Mouse (Mus musculus) kidney, adult 2 months (tissue): ENCODE data around the gene Kcnk13.

Experiments
- CTCF ChIP-seq: fragments of 200-500 bp; conservative IDR thresholded peaks from 2 replicates; pipeline ENCODE4 v1.5.1; 2011; ENCODE audit warnings: low read depth, mild to moderate bottlenecking, control low read depth, low read length, moderate library complexity, mixed read lengths; ENCODE audit not compliant: insufficient read depth, insufficient read length
- POLR2A ChIP-seq: fragments of 200-500 bp; IDR thresholded peaks from one replicate; pipeline ENCODE4 v1.6.1; 2011; ENCODE audit warnings: low read depth, low read length, control low read depth

- TF ChIP-seq CTCF: no peak
- no peak for TF ChIP-seq POLR2A
These were observed 31.7 kb downstream of the Kcnk13 start for GRCm38 (mm10) chr12:99995951-99996350.
